Mouse (Mus musculus) gastrocnemius, adult 2 months (tissue): Measurements from ENCODE around the gene Tmem179b. TPM values are rescaled to one million over a fixed set of nuclear protein-coding genes. Genes with fewer than 3 reads are reported as not detected.
A peak's percentile ranks its signal among the peaks of the same experiment; 100 is the strongest.

Source experiments
- DNase-seq: peaks from one replicate; pipeline ENCODE4 v3.0.0; 2022
- H3K27ac ChIP-seq: fragments of 200-600 bp; 2 replicates; pipeline ENCODE4 v1.8.1; 2022; ENCODE audit warnings: mild to moderate bottlenecking
- H3K4me3 ChIP-seq: fragments of 200-600 bp; 2 replicates; pipeline ENCODE4 v1.8.1; 2022; ENCODE audit warnings: mild to moderate bottlenecking, moderate library complexity
- CTCF ChIP-seq: fragments of 200-600 bp; IDR thresholded peaks from 2 replicates; pipeline ENCODE4 v1.8.1; 2022; ENCODE audit warnings: antibody characterized with exemption, mild to moderate bottlenecking, moderate library complexity
- intact Hi-C: fragments of 180-260 bp; cut with DNase I; formaldehyde crosslinking; loops from one replicate; pipeline ENCODE4 v1.15.1; 2025
- long read RNA-seq, 2 experiments: library from polyadenylated mRNA; stranded (forward); transcript quantifications; one replicate each; pipeline ENCODE4 v2.0.0; 2021
- total RNA-seq, 2 experiments: library from RNA; stranded (reverse); gene quantifications; 2 replicates each; pipeline ENCODE4 v1.2.3; 2021

The Tmem179b gene
- total RNA-seq = 10 to 100 TPM in 1 of 2 experiments, 1 to 10 TPM in 1; 7.4 to 10.6 TPM
- long read RNA-seq, experiment 1, transcript Tmem179b-201 (5 exons, 818 nt) = major isoform, 6 of 14 reads
- long read RNA-seq, experiment 1, partial matches to known transcripts = 1 of 14 reads
- long read RNA-seq, experiment 1, other reads (novel, unspliced or antisense) = 4 of 14 reads
- long read RNA-seq, experiment 2, partial matches to known transcripts = 1 of 4 reads
- long read RNA-seq, experiment 2, other reads (novel, unspliced or antisense) = 1 of 4 reads

- DNase-seq = peak; percentile 97
- intact Hi-C loops = no loop called here
- H3K4me3 ChIP-seq = peak within 1 kb of the TSS; percentile 83
- peak; percentile 30; the same call in 1 of the 2 replicates for TF ChIP-seq CTCF
- H3K27ac ChIP-seq = peak within 1 kb of the TSS; percentile 97
Observed at GRCm38 (mm10) chr19:8774086-8774835, at the start of gene Tmem179b. Gene Tmem179b, minus strand, starts transcription at chr19:8774467.

GRCm38 (mm10) chr19:8822696-8823095, 48.4 kb upstream of the Tmem179b start:
- no peak for DNase-seq
- Histone ChIP-seq H3K27ac (no peak overlapping the region), H3K4me3 (peak overlapping the region; percentile 86)
- TF ChIP-seq CTCF = no peak
- intact Hi-C loops = no loop called here

GRCm38 (mm10) chr19:8821146-8821545, 46.9 kb upstream of the Tmem179b start:
- TF ChIP-seq CTCF = no peak
- Histone ChIP-seq H3K27ac (peak overlapping the region; percentile 100), H3K4me3 (peak overlapping the region; percentile 86)
- intact Hi-C loops = no loop called here
- DNase-seq = no peak

GRCm38 (mm10) chr19:8820424-8820956, 46.2 kb upstream of the Tmem179b start:
- intact Hi-C loops = no loop called here
- DNase-seq = no peak
- Histone ChIP-seq H3K27ac (peak overlapping the region; percentile 100), H3K4me3 (peak overlapping the region; percentile 86)
- TF ChIP-seq CTCF = no peak

GRCm38 (mm10) chr19:8819596-8820423, 45.5 kb upstream of the Tmem179b start, which contains the start of gene Hnrnpul2:
Gene Hnrnpul2, plus strand, starts transcription at chr19:8820010.
- peak; percentile 99 for DNase-seq
- peak within 1 kb of the TSS; percentile 86 for H3K4me3 ChIP-seq
- TF ChIP-seq CTCF = no peak
- H3K27ac ChIP-seq = peak within 1 kb of the TSS; percentile 100
- intact Hi-C loops = loop anchor here (2.0 kb wide), 2 partner anchors 17 to 97 kb away; partner anchors contain the start of genes Slc3a2 and Zbtb3

GRCm38 (mm10) chr19:8818801-8819595, 44.7 kb upstream of the Tmem179b start, which contains the start of gene Ttc9c:
Gene Ttc9c, minus strand, starts transcription at chr19:8819333.
- TF ChIP-seq CTCF = no peak
- H3K4me3 ChIP-seq = peak within 1 kb of the TSS; percentile 86
- intact Hi-C loops = loop anchor here (2.0 kb wide), 2 partner anchors 16 to 96 kb away; partner anchors contain the start of genes Slc3a2 and Zbtb3
- H3K27ac ChIP-seq = peak within 1 kb of the TSS; percentile 100
- peak; percentile 97 for DNase-seq

- H3K4me3 ChIP-seq = peak overlapping the region; percentile 86
- DNase-seq = no peak
- H3K27ac ChIP-seq = peak overlapping the region; percentile 100
- intact Hi-C loops = loop anchor here (2.0 kb wide), 2 partner anchors 16 to 96 kb away; partner anchors contain the start of genes Slc3a2 and Zbtb3
- TF ChIP-seq CTCF = no peak
Observed at GRCm38 (mm10) chr19:8818301-8818798, 44.1 kb upstream of the Tmem179b start.

GRCm38 (mm10) chr19:8817001-8817400, 42.7 kb upstream of the Tmem179b start:
- TF ChIP-seq CTCF = no peak
- no peak for DNase-seq
- H3K27ac ChIP-seq = no peak overlapping the region
- intact Hi-C loops = no loop called here
- no peak overlapping the region for H3K4me3 ChIP-seq

GRCm38 (mm10) chr19:8815812-8816211, 41.5 kb upstream of the Tmem179b start:
- TF ChIP-seq CTCF = no peak
- Histone ChIP-seq H3K4me3 (no peak overlapping the region), H3K27ac (no peak overlapping the region)
- intact Hi-C loops = no loop called here
- DNase-seq = no peak

- no peak for DNase-seq
- intact Hi-C loops = no loop called here
- Histone ChIP-seq H3K4me3 (no peak overlapping the region), H3K27ac (no peak overlapping the region)
- no peak for TF ChIP-seq CTCF
Observed at GRCm38 (mm10) chr19:8806810-8807209, 32.5 kb upstream of the Tmem179b start.

- intact Hi-C loops = loop anchor here (2.0 kb wide), 1 partner anchor 15 kb away; the partner anchor contains the start of gene Ttc9c
Observed at GRCm38 (mm10) chr19:8803879-8804660, 29.8 kb upstream of the Tmem179b start.

More at GRCm38 (mm10) chr19:8803879-8804660, 29.8 kb upstream of the Tmem179b start:
- Histone ChIP-seq H3K4me3 (no peak overlapping the region), H3K27ac (no peak overlapping the region)
- no peak for TF ChIP-seq CTCF
- DNase-seq = no peak
